Mouse (Mus musculus): ENCODE measurements at regions not wholly inside any gene's neighbourhood (a gene's known extent, or its start where the extent isn't known, plus 50 kb on each side); places are given as distances from the start of the nearest gene placed in this dataset.

DNA sequence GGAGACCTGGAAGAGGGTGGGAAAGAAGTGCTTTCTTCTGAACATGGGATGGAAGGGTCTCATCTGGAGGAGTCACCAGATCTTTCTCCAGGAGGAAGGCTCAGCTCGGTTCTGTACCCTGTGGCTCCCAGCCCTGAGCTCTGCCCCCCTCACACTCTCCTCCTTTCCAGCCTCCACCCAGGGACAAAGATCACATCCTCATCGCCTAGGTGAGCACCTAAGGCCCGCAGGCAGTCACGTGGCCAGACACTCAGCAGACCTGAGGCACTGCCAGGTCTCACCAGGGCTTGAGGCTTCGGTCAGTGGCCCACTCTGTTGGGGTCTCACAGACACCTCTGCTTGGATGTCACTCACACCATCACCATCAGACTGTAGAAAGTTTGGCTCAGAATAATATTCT lies 200.0 kb downstream of the Ptpru start:
- Histone ChIP-seq H3K9ac (replicated peaks; ENCODE audit: low read depth, low read length) (no peak overlapping the region), H3K4me1 (replicated peaks; ENCODE audit: control insufficient read depth, insufficient read depth, low read length) (no peaks in the 10 kb centered on the region), H3K9me3 (ENCODE audit: control insufficient read depth, low read length) (no peaks in the 10 kb centered on the region), H3K36me3 (ENCODE audit: control insufficient read depth, insufficient read depth) (no peaks in the 10 kb centered on the region), H3K27me3 (replicated peaks; ENCODE audit: control insufficient read depth, insufficient read depth, low read length) (no peaks in the 10 kb centered on the region), H3K4me3 (replicated peaks; ENCODE audit: low read length) (no peak overlapping the region), H3K27ac (ENCODE audit: low read length) (no peak overlapping the region), H3K4me2 (ENCODE audit: low read length) (no peak overlapping the region)
- no peak for ATAC-seq
- 83% methylated on average over 5 of the region's 5 CpGs for WGBS

- no peaks in the 10 kb centered on the region for H3K27me3 ChIP-seq (replicated peaks; ENCODE audit: control insufficient read depth, insufficient read depth, low read length)
- WGBS = 58% methylated on average over 8 of the region's 8 CpGs
Observed at GRCm38 (mm10) chr4:131656034-131656433, 182.1 kb downstream of the Ptpru start.

GRCm38 (mm10) chr4:131657922-131658321 lies 180.2 kb downstream of the Ptpru start:
- no peaks in the 10 kb centered on the region for H3K36me3 ChIP-seq (ENCODE audit: control insufficient read depth, insufficient read depth)
- H3K9me3 ChIP-seq (ENCODE audit: control insufficient read depth, low read length) = no peaks in the 10 kb centered on the region
- H3K4me3 ChIP-seq (replicated peaks; ENCODE audit: low read length) = no peak overlapping the region
- H3K4me2 ChIP-seq (ENCODE audit: low read length) = no peak overlapping the region
- H3K4me1 ChIP-seq (replicated peaks; ENCODE audit: control insufficient read depth, insufficient read depth, low read length) = no peaks in the 10 kb centered on the region
- no peak overlapping the region for H3K9ac ChIP-seq (replicated peaks; ENCODE audit: low read depth, low read length)
- H3K27me3 ChIP-seq (replicated peaks; ENCODE audit: control insufficient read depth, insufficient read depth, low read length) = no peaks in the 10 kb centered on the region
- no peak overlapping the region for H3K27ac ChIP-seq (ENCODE audit: low read length)
- 18% methylated on average over 10 of the region's 10 CpGs for WGBS
- no peak for ATAC-seq

More at GRCm38 (mm10) chr4:131656034-131656433, 182.1 kb downstream of the Ptpru start:
- H3K4me3 ChIP-seq (replicated peaks; ENCODE audit: low read length) = no peak overlapping the region
- H3K36me3 ChIP-seq (ENCODE audit: control insufficient read depth, insufficient read depth) = no peaks in the 10 kb centered on the region
- no peak overlapping the region for H3K4me2 ChIP-seq (ENCODE audit: low read length)
- no peaks in the 10 kb centered on the region for H3K9me3 ChIP-seq (ENCODE audit: control insufficient read depth, low read length)
- no peak overlapping the region for H3K27ac ChIP-seq (ENCODE audit: low read length)
- ATAC-seq = no peak
- no peak overlapping the region for H3K9ac ChIP-seq (replicated peaks; ENCODE audit: low read depth, low read length)
- no peaks in the 10 kb centered on the region for H3K4me1 ChIP-seq (replicated peaks; ENCODE audit: control insufficient read depth, insufficient read depth, low read length)

- Histone ChIP-seq H3K4me3 (replicated peaks; ENCODE audit: low read length) (no peak overlapping the region), H3K36me3 (ENCODE audit: control insufficient read depth, insufficient read depth) (no peaks in the 10 kb centered on the region), H3K4me2 (ENCODE audit: low read length) (no peak overlapping the region), H3K27ac (ENCODE audit: low read length) (no peak overlapping the region), H3K27me3 (replicated peaks; ENCODE audit: control insufficient read depth, insufficient read depth, low read length) (no peaks in the 10 kb centered on the region), H3K9ac (replicated peaks; ENCODE audit: low read depth, low read length) (no peak overlapping the region), H3K9me3 (ENCODE audit: control insufficient read depth, low read length) (no peaks in the 10 kb centered on the region), H3K4me1 (replicated peaks; ENCODE audit: control insufficient read depth, insufficient read depth, low read length) (no peaks in the 10 kb centered on the region)
- ATAC-seq = no peak
- 73% methylated on average over 2 of the region's 2 CpGs for WGBS
Observed at GRCm38 (mm10) chr4:131660931-131661330, 177.2 kb downstream of the Ptpru start.

DNA sequence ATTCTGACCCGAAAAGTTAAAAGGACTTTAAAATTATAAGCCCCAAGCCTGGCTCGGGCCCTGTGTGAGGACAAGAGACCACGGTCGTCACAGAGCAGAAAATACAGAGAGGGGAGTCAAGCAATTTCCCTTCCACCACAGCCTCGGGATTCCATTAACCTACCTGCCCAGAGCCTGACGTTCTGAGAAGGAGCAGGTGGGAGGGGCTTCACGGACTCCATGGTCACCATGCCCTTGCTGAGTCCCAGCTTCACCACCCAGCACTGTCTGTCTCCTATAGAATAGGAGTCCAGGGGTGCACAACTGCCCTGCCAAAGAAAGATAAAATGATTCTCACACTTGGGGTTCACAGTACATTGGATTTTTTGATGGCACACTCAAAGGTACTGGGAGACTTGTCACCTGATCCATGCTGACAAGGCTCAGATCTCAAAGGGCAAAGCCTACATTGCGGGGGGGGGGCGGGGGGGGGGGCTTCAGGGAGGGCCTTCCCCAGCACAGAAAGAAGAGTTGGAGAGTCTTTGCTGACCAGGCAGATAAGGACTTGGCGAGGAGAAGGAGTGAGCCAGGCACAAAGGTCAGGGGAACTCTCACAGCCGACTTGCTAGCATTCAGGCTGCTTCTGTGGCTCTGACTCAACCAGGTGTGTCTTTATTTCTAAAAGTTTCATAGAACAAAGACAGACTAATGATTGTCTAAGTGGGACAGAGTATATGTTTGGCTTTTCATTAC lies 166.1 kb downstream of the Ptpru start:
- H3K9me3 ChIP-seq (ENCODE audit: control insufficient read depth, low read length) = no peaks in the 10 kb centered on the region
- WGBS = 60% methylated on average over 11 of the region's 11 CpGs
- H3K27me3 ChIP-seq (replicated peaks; ENCODE audit: control insufficient read depth, insufficient read depth, low read length) = no peaks in the 10 kb centered on the region
- H3K4me2 ChIP-seq (ENCODE audit: low read length) = no peak overlapping the region
- no peak overlapping the region for H3K4me3 ChIP-seq (replicated peaks; ENCODE audit: low read length)
- H3K27ac ChIP-seq (ENCODE audit: low read length) = no peak overlapping the region
- no peaks in the 10 kb centered on the region for H3K36me3 ChIP-seq (ENCODE audit: control insufficient read depth, insufficient read depth)
- no peak for ATAC-seq
- no peaks in the 10 kb centered on the region for H3K4me1 ChIP-seq (replicated peaks; ENCODE audit: control insufficient read depth, insufficient read depth, low read length)
- H3K9ac ChIP-seq (replicated peaks; ENCODE audit: low read depth, low read length) = no peak overlapping the region

GRCm38 (mm10) chr4:131677966-131678365 lies 160.1 kb downstream of the Ptpru start:
- Histone ChIP-seq H3K4me2 (ENCODE audit: low read length) (no peak overlapping the region), H3K4me3 (replicated peaks; ENCODE audit: low read length) (no peak overlapping the region), H3K27ac (ENCODE audit: low read length) (no peak overlapping the region), H3K27me3 (replicated peaks; ENCODE audit: control insufficient read depth, insufficient read depth, low read length) (no peaks in the 10 kb centered on the region), H3K4me1 (replicated peaks; ENCODE audit: control insufficient read depth, insufficient read depth, low read length) (peaks cover 4% of the 10 kb centered on the region), H3K9me3 (ENCODE audit: control insufficient read depth, low read length) (no peaks in the 10 kb centered on the region), H3K36me3 (ENCODE audit: control insufficient read depth, insufficient read depth) (no peaks in the 10 kb centered on the region), H3K9ac (replicated peaks; ENCODE audit: low read depth, low read length) (no peak overlapping the region)
- ATAC-seq = no peak
- WGBS = 82% methylated on average over 7 of the region's 7 CpGs

DNA sequence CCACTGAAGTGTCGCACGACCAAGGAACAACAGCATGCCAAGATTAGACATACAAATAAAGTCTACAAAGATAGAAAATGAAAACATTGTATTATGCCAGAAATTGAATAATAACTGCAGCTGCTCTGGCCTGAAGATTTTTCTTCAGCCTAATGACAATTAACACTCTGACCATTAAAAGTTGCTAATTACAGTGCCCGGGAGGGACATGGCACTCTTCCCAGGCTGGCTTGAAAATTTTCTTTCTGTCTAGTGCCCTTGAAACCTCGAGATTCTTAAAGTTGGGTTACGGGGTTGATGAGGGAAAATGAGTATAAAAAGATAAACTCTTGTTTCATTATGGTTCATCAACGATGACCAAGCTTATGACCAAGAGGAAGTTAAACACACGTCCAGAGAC lies 154.9 kb downstream of the Ptpru start:
- no peak overlapping the region for H3K27ac ChIP-seq (ENCODE audit: low read length)
- H3K4me2 ChIP-seq (ENCODE audit: low read length) = no peak overlapping the region
- peaks cover 7% of the 10 kb centered on the region for H3K4me1 ChIP-seq (replicated peaks; ENCODE audit: control insufficient read depth, insufficient read depth, low read length)
- H3K9ac ChIP-seq (replicated peaks; ENCODE audit: low read depth, low read length) = no peak overlapping the region
- H3K9me3 ChIP-seq (ENCODE audit: control insufficient read depth, low read length) = no peaks in the 10 kb centered on the region
- ATAC-seq = no peak
- 28% methylated on average over 7 of the region's 7 CpGs for WGBS
- H3K4me3 ChIP-seq (replicated peaks; ENCODE audit: low read length) = no peak overlapping the region
- H3K27me3 ChIP-seq (replicated peaks; ENCODE audit: control insufficient read depth, insufficient read depth, low read length) = no peaks in the 10 kb centered on the region
- no peaks in the 10 kb centered on the region for H3K36me3 ChIP-seq (ENCODE audit: control insufficient read depth, insufficient read depth)

DNA sequence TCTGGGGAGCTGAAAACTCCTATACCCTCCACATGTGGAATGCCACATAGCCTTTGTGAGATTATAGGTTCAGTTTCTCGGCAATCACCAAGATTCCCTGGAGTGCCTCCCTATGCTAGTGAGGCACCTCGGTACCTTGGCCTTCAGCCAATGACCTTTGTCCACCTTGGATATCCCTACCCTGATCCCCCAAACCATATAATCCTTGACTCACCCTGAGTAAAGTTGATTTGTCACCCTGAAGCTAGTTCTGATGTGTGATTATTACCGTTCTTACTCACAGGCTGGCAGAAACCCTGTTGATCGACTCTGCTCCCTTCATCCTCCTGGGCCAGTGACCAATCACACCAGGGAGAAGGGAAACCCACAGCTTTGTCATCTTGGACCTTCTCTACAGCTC lies 152.5 kb downstream of the Ptpru start:
- no peak overlapping the region for H3K27ac ChIP-seq (ENCODE audit: low read length)
- ATAC-seq = no peak
- 97% methylated on average over 4 of the region's 4 CpGs for WGBS

DNA sequence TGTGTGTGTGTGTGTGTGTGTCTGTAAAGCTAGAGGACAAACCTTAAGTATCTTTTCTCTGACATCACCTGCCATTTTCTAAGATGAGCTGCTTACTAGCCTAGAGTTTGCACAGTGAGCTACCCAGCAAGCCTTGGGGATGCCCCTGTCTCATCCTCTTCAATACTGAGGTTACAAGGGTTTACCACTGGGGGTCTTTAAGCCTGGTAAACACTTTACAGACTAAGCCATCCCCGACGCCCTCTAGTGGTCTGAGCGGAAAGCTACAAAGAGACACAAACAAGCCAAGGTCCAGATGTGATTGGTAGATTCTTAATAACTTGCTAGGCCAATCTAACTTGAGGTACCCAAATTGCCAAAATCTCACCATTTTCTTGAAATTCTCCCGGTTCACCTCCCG lies 143.9 kb downstream of the Ptpru start:
- no peak overlapping the region for H3K4me2 ChIP-seq (ENCODE audit: low read length)
- H3K36me3 ChIP-seq (ENCODE audit: control insufficient read depth, insufficient read depth) = no peaks in the 10 kb centered on the region
- H3K4me1 ChIP-seq (replicated peaks; ENCODE audit: control insufficient read depth, insufficient read depth, low read length) = no peaks in the 10 kb centered on the region
- no peak overlapping the region for H3K27ac ChIP-seq (ENCODE audit: low read length)
- WGBS = 5% methylated on average over 5 of the region's 5 CpGs
- no peaks in the 10 kb centered on the region for H3K9me3 ChIP-seq (ENCODE audit: control insufficient read depth, low read length)
- H3K27me3 ChIP-seq (replicated peaks; ENCODE audit: control insufficient read depth, insufficient read depth, low read length) = no peaks in the 10 kb centered on the region
- H3K4me3 ChIP-seq (replicated peaks; ENCODE audit: low read length) = no peak overlapping the region
- no peak for ATAC-seq
- H3K9ac ChIP-seq (replicated peaks; ENCODE audit: low read depth, low read length) = no peak overlapping the region

More for the DNA sequence above, 152.5 kb downstream of the Ptpru start:
- Histone ChIP-seq H3K4me3 (replicated peaks; ENCODE audit: low read length) (no peak overlapping the region), H3K9me3 (ENCODE audit: control insufficient read depth, low read length) (no peaks in the 10 kb centered on the region), H3K9ac (replicated peaks; ENCODE audit: low read depth, low read length) (no peak overlapping the region), H3K27me3 (replicated peaks; ENCODE audit: control insufficient read depth, insufficient read depth, low read length) (no peaks in the 10 kb centered on the region), H3K36me3 (ENCODE audit: control insufficient read depth, insufficient read depth) (no peaks in the 10 kb centered on the region), H3K4me2 (ENCODE audit: low read length) (no peak overlapping the region), H3K4me1 (replicated peaks; ENCODE audit: control insufficient read depth, insufficient read depth, low read length) (peaks cover 12% of the 10 kb centered on the region)
